Mouse (Mus musculus): Measurements from ENCODE around the gene Cldn1. TPM values are rescaled to one million over a fixed set of nuclear protein-coding genes. Genes with fewer than 3 reads are reported as not detected.

The Cldn1 gene
- polyA plus RNA-seq (2015; fragmentation: Nextera tagmentation; extraction: Ambion mirVana): 9.5 and 10.3 TPM in 2 replicates

DNA sequence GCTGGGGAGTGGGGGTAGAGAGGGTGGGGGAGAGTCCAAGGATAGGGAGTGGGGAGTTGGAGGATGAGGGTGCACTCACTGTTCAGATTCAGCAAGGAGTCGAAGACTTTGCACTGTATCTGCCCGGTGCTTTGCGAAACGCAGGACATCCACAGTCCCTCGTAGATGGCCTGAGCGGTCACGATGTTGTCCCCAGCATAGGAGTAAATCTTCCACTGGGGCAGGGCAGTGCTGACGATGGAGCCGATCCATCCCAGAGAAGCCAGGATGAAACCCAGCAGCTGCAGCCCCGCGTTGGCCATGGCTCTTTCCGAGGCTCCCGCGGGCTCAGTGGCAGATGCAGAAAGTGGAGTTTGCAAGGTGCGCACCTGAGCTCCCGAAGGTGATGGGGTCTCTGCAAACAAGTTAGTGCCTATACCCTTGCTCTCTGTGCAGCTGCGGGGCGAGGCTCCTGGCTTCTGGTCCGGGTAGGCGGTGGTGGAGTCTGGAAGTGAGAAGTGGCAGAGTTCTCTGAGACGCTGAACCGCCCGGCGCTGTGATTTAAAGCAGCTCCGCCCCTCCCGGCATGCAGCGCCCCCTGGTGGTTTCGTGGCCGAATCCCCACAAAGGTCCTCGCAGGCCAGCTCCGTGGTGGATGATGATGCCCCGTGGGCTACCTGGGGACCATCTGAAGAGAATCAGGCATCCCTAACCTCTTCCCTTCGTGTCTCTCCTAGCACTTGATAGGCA, at the start of gene Cldn1:
TSS of gene Cldn1 (minus strand) at position 517 of the 729 bp plus-strand sequence.

Other genes starting within 250 kb of the Cldn1 start
- not detected in 2 replicates for gene Cldn16, start 91.3 kb upstream of the Cldn1 start, polyA plus RNA-seq (2015; fragmentation: Nextera tagmentation; extraction: Ambion mirVana)
- gene Tmem207, start 154.9 kb upstream of the Cldn1 start, polyA plus RNA-seq (2015; fragmentation: Nextera tagmentation; extraction: Ambion mirVana): not detected in 2 replicates
- gene Il1rap, start 209.9 kb upstream of the Cldn1 start, polyA plus RNA-seq (2015; fragmentation: Nextera tagmentation; extraction: Ambion mirVana): 2.5 and 2.6 TPM in 2 replicates

Measured in spleen, postnatal 0 days (tissue).